Comparison of ENCODE assay signal across 22 mouse cellular contexts in the genomic region with DNA sequence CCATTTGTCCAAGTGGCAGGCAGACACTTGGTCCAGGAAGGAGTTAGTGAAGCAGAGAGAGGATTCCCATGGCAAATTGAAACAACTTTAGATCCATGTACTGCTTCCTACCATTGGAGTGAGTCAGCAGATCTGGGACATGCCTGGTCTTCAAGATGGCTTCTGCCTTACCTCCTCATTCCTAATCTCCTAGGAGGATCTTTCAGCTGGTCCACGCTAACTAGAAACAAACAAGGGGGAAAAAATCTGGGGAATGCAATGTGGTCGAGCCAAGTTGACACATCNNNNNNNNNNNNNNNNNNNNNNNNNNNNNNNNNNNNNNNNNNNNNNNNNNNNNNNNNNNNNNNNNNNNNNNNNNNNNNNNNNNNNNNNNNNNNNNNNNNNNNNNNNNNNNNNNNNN.
"Had no signal": no experiment of that assay in that cellular context is flagged by ENCODE, and none has a peak within 500 bp of the region (broad histone marks: within the 10 kb centered on the region; RNA-seq: fewer than 3 reads in every experiment).

No protein-coding gene starts in this region.

- H3K4me3 ChIP-seq: kidney, embryonic 15.5 days; limb, embryonic 12.5 days; limb, embryonic 15.5 days; midbrain, embryonic 12.5 days; midbrain, embryonic 15.5 days; neural tube, embryonic 13.5 days had no signal

- H3K27ac ChIP-seq: kidney, embryonic 15.5 days; limb, embryonic 12.5 days; limb, embryonic 15.5 days; liver, embryonic 14.5 days; macrophage; midbrain, embryonic 12.5 days; midbrain, embryonic 15.5 days; neural tube, embryonic 13.5 days; stomach, postnatal 0 days had no signal

- H3K4me1 ChIP-seq: kidney, embryonic 15.5 days; limb, embryonic 12.5 days; limb, embryonic 15.5 days; midbrain, embryonic 12.5 days; midbrain, embryonic 15.5 days; neural tube, embryonic 13.5 days had no signal

- DNase-seq: kidney, postnatal 10 days; kidney, postnatal 36 days; left cerebral cortex, postnatal 4 days; liver, postnatal 0 days; lung, embryonic 14.5 days; right cerebral cortex, adult 18-20 months; right cerebral cortex, postnatal 14 days; right cerebral cortex, postnatal 4 days; thymus, adult 2 months; thymus, postnatal 14 days; thymus, postnatal 4 days had no signal

- ATAC-seq: liver, postnatal 0 days; lung, postnatal 0 days; midbrain, embryonic 15.5 days had no signal

- H3K36me3 ChIP-seq: kidney, embryonic 15.5 days; limb, embryonic 12.5 days; limb, embryonic 15.5 days; midbrain, embryonic 12.5 days; midbrain, embryonic 15.5 days; neural tube, embryonic 13.5 days had no signal

- H3K9ac ChIP-seq: kidney, embryonic 15.5 days; limb, embryonic 12.5 days; limb, embryonic 15.5 days; liver, embryonic 14.5 days; liver, postnatal 0 days; lung, embryonic 14.5 days; midbrain, embryonic 12.5 days; midbrain, embryonic 15.5 days; neural tube, embryonic 13.5 days had no signal

- H3K4me2 ChIP-seq: kidney, embryonic 15.5 days; limb, embryonic 12.5 days; limb, embryonic 15.5 days; liver, embryonic 11.5 days; lung, embryonic 14.5 days; midbrain, embryonic 12.5 days; midbrain, embryonic 15.5 days; neural tube, embryonic 13.5 days had no signal

- H3K9me3 ChIP-seq: kidney, embryonic 15.5 days; limb, embryonic 12.5 days; limb, embryonic 15.5 days; midbrain, embryonic 12.5 days; midbrain, embryonic 15.5 days; neural tube, embryonic 13.5 days had no signal

- H3K27me3 ChIP-seq: kidney, embryonic 15.5 days; limb, embryonic 12.5 days; limb, embryonic 15.5 days; midbrain, embryonic 12.5 days; midbrain, embryonic 15.5 days; neural tube, embryonic 13.5 days had no signal
